Mouse (Mus musculus): ENCODE results near the gene Plekha4.
"Not testable (repeated sequence)": the region's sequence is repeated elsewhere in the genome, so short reads cannot be mapped to it uniquely, and the experiment has no call there.

Gene Plekha4

DNA sequence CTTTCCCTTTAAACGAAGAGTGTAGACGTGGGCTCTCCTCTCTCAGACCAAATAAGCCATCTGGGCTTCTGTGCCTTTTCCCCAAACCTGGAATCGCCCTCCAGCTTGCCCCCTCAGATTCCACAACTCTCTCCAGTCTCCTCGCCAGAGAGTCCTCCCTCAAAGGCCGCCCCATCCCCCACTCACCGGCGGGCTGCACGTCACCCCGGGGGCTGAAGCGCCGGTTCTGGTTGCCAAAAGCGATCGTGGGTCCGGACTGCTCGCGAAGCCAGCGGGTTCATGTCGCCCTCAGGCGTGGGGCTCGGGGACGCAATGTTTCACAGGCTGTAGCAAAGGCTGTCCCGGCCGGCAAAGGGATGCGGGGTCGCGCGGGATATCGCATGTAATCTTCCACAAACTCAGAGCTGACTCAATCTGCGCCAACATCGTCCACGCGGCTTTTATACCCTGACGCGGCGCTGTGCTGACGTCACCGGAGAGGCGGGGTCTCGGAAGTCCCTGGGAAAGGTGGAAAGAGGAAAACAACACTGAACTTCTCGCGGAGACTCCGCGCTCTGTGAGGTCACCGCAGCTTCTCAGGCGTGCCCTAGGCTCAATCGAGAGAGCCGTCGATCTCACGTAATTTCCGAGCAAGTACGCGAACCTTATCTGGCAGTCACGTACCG lies at the start of gene Plekha4, which contains the start of gene Ppp1r15a:
Gene Plekha4, plus strand, starts transcription at position 522 of the 665 bp plus-strand sequence.
Gene Ppp1r15a, minus strand, starts transcription at position 460 of the 665 bp plus-strand sequence.
- peak; percentile 94 for DNase-seq

DNA sequence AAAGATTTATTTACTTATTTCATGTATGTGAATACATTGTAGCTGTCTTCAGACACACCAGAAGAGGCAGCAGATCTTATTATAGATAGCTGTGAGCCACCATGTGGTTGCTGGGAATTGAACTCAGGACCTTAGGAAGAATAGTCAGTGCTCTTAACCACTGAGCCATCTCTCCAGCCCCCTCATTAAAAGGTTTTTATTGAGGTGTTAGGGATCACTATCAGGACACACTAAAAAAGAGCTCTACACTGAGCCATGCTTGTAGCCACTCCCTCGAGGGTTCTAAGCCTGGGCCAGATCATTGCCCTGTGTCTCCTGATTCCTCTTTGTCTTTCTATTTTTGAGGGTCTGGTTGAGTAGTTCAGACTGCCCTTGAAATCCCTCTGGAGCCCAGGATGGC lies 49.7 kb upstream of the Plekha4 start:
- no peak for DNase-seq

DNA sequence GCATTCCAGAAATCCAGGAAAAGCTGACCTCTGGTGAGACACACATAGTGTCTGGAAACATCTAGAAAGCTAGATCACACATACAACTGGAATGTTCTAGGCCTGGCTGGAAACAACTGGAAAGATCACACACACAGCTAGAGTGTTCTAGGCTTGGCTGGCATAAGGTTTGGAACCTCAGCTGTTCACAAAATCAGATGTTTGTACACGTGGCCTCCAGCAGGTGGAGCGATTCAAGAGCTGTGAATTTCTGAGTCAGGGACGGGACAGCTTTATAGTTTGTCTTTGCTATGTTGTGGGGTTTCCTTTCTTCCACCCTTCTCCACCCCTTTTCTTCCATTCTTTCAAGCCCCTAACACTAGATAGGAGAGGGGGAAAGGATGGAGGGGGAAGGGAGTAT lies 49.1 kb upstream of the Plekha4 start:
- peak; percentile 64 for DNase-seq

DNA sequence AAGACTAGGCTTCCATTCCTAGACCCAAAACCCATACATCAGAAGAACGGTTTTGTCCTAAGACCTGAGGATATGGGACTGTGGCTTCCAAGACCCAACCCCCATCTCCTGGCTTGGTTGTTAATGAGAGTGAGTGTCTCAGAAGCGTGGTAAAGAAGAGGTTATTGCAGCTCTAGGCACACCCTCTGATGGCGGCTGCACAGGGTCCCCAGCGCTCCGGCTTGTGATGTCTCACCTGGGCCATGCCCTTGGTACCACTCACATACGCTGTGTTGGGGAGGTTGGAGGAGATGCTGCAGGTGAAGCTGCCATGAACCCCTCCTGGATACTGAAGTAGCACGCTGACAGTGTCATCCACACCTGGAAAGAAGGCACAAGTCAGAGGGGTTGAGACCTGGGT lies 47.4 kb upstream of the Plekha4 start:
- DNase-seq: no peak

DNA sequence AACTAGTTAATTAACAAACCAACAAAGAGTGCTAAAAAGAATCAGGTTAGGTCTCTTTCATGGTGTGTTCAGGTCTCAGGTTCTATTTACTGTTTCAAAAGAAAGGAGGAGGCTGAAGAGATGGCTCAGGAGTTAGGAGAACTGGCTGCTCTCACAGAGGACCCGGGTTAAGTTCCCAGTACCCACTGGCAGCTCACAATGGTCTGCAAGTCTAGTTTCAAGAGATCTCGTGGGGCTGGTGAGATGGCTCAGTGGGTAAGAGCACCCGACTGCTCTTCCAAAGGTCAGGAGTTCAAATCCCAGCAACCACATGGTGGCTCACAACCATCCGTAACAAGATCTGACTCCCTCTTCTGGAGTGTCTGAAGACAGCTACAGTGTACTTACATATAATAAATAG lies 45.8 kb upstream of the Plekha4 start:
- not testable (repeated sequence) for DNase-seq

DNA sequence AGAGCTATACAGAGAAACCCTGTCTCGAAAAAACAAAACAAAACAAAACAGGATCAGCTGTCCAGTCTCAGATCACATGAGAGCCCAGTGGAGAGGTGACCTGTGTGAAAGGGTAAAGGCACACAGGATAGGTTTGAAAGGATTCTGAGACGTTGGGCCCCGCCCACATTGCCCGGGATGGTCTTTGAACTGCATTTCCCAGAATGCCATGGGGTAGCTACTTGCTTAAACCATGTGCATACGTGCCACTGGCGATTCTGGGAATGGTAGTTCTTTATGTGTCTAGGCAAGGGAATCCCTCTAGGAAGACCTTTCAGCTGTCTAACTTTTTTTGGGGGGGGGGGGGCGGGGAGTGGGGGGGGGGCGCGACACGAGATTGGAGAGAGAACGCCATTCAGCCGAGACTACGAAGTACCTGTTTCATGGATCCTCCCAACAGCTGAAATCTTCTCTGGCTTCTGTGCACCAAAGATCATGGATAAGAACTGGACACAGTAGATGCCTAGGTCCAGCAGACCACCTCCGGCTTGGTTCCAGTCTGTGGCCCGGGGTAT lies 44.7 kb upstream of the Plekha4 start, which contains the start of gene Tulp2:
Gene Tulp2, plus strand, starts transcription at position 504 of the 554 bp plus-strand sequence.
- peak; percentile 74 for DNase-seq

DNA sequence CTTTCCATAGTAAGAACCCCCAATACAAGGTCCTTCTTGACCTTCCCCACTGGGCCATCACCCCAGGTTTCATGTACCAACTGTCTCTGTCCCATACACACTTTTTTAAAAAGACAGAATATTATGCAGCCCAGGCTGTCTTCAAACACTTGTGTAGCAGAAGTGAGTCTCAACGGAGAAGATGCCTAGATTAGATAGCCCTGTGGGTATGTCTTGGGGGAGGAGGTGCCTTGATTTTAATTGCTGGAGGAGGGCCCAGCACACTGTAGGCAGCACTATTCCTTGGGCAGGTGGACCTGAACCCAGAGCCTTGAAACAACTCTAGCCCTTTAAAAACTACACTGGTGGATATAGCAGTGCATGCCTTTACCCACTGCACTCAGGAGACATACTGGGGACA lies 44.0 kb upstream of the Plekha4 start:
- no peak for DNase-seq

DNA sequence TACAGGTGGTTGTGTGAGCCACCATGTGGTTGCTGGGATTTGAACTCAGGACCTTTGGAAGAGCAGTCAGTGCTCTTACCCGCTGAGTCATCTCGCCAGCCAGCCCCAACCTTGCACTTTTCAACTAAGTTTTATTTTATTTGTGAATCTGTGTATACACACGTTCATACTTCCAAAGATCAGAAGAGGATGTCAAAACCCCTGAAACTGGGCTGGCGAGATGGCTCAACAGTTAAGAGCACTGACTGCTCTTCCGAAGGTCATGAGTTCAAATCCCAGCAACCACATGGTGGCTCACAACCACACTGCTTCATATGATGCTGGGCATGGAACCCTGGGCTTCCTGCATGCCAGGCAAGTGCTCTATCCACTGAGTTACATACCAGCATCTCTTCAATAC lies 41.1 kb upstream of the Plekha4 start:
- not testable (repeated sequence) for DNase-seq

DNA sequence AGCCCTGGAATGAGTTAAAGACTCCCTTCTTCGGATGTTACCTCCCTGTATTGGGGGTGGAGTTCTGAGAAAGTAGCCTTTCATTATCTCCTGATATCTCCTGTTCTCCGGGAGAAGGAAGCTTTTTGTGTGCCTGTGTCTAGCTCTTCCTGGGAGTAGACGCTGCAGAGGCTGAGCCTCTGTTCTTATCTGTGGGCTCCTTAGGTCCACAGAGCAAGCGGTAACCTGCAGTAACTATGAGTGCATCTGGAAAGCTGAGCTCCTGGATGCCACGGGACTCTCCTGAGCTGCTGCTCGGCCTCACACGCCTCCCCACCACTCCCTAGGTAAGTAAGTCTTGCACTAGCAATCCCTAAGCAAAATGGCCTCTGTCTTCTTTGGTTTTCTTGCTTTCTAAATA lies 40.0 kb upstream of the Plekha4 start:
- DNase-seq: no peak

DNA sequence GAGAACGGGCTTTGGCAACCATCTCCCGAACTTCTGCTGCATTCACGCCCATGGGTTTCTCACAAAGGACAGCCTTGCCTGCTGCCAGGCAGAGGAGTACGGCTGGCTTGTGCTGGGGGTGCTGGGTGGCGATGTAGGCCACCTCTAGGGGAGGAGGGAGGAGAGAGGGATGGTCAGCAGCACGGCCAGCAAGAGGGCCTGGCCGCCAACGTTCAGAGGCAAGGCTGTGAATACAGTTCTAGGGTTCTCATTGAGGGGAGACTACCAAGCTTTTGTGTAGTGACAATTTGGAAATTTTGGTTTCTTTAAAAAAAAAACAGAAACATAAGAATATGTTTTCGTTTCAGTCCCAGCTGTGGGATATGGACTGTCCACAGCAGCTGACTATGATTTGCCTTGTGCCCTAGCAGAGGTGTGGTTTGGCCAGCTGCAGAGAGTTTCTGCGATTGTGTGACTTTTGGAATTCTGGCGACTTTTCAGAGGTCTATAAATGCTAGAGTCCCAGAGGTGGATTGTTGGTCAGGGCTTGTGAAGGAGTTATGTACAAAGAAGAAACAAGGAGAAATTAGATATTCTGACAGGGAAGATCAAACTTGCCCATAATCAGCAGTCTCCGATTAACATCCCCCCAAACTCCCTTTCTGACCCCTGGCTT lies 39.2 kb upstream of the Plekha4 start, which contains the start of gene Gm45808:
Gene Gm45808, minus strand, starts transcription at position 51 of the 655 bp plus-strand sequence.
- DNase-seq: peak; percentile 28

DNA sequence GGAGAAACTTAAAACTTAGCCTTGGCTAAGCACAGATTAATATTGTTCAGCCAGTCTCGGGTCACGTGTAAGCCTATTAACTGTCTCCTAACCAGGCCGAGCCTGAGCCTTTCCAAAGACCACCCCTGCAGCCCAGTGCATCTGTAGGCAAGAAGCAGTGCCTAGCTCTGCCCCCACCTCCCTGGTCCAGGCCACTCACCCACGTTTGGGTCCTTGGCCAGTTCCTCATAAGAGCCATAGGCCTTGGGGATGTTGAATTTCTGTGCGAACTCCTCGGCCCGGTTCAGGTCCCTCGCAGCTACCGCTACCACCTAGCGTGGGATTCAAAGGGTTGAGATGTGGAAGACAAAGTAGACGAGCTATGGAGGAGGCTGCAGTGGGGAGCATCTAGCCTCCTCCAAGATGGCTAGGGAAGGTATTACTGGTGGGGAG lies 38.3 kb upstream of the Plekha4 start:
- DNase-seq: peak; percentile 35

DNA sequence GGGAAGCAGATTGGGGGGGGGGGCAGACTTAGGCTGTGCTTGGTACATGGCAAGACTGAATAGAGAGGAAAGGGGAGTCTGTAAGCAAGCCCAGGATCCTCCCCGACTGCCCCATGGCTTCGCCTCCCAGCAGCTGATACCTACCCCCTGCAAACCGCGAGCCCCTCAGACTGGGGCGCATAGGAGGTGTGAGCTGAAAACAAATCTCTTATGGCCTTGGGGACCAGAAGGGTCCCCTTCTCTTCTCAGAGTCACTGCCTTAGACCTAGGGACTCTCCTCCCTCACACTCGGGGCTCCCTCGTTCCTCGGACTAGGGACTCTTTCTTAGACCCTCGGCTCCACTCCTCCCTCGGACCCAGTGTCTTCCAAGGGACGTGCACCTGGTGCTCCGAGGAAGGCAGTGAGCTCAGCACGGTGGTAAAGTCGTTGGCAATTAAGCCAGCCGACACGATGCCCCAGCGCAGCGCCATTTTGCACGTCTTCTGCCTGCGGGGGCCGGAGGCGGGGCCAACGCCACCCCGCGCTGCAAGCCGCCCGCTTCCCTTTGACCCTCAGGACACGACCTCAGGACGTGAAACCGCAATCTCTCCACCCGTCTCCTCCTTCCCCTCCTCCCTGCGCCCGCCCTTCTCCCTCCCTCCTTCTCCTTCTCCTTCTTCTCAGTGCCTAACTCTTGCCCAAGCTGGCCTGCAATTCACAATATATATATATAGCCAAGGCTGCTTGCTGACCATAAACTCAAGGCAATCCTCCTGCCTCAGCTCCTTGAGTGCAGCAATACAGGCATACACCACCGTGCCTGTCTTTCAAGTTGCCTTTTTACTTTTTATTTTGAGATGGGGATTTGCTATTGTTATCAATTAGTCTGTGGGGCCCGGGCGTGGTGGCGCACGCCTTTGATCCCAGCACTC lies 37.6 kb upstream of the Plekha4 start, which contains the start of gene Dhdh:
Gene Dhdh, minus strand, starts transcription at position 513 of the 912 bp plus-strand sequence.
- peak; percentile 77 for DNase-seq

DNA sequence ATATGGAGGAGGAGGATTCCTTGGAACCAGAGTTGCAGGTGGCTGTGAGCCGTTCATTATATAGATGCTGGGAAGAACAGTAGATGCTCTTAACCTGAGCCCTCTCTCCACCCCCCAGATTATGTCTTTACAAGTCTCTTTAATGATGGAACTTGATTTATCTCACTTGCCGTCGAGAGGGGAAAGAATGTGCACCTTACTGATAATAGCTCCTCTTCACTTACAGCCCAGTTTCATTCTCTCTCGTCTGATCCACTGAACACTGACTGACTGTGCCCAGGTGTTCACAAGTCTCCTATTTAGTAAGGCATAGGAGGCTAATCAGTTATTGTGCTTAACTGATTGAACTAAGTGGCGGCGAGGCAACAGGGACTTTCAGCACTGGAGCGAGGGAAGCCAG lies 36.6 kb upstream of the Plekha4 start:
- DNase-seq: no peak

DNA sequence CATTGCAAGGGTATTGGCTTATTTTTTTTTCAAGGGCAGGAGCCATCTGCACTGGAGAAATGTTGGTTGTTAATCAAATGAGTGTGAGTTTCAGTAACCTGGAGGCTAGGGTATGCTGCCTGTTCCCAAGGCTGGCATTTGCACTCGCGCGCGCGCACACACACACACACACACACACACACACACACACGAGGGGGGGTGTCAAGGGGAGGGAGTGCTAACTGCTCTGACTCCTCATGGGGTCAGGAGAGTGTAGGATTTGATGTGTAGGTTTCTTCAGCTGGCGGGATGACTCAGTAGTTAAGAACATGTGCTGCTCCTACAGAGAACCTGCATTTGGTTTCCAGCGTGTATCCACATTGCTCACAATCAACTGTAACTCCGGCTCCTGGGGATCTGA lies 35.3 kb upstream of the Plekha4 start:
- no peak for DNase-seq

DNA sequence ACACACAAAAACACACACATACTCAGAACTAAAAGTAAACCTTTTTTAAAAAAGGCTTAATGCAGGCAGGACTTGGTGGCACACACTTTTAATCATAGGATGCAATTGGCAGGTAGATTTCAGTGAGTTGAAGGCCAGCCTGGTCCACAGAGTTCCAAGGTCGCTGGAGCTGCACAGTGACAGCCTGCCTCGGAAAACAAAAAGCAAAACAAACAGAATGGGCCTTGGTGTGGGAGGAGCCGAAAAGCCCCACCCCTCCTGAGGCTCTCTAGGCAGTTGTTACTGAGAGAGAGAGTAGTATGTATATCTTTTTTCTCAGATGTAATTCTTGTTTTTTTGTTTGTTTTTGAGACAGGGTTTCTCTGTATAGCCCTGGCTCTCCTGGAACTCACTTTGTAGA lies 34.9 kb upstream of the Plekha4 start:
- DNase-seq: no peak

DNA sequence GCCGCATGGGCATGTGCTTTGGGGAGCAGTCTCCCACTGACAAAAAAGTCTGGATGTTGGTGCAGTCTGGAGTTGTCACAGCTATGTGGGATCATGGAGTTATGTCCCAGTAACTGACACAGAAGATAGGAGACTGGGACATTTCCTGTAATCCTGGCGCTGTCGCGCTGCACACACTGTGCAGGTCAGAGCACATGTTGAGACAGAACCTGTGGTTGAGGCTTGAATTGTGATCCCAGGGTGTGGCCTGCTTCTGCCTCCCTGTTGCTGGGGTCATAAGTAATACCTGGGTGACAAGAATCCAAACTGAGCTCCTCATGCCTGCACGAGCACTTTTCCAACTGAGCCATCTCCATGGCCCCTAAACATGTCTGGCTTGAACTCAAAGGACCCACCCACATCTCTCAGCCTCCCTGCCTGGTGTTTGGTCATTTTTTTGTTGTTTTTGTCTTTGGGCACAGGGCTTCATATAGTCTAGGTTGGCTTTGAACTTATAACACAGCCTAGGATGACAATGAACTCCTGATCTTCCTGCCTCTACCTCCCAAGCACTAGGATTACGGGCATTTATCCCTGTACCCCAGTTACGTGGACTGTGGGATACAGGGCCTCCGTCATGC lies 33.8 kb upstream of the Plekha4 start:
- DNase-seq: peak; percentile 54

DNA sequence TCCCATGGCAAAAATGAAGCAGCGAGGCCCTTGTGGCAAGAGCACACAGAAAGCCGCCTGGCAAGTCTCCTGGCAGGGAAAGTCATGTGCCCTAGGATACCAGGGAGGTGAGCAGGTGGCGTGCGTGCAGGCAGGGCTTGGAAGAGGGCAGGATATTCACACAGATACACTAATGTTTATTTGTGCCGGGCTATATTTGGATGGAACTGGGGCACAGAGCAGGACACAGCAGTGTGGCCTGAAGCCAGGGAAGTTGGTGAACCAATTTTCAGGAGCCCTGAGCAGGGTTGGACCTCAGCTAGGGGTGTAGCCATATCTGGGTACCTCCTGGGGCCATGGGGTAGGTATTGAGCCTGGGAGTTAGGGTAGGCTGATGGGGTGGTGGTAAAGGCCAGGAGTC lies 33.2 kb upstream of the Plekha4 start:
- DNase-seq: peak; percentile 90

DNA sequence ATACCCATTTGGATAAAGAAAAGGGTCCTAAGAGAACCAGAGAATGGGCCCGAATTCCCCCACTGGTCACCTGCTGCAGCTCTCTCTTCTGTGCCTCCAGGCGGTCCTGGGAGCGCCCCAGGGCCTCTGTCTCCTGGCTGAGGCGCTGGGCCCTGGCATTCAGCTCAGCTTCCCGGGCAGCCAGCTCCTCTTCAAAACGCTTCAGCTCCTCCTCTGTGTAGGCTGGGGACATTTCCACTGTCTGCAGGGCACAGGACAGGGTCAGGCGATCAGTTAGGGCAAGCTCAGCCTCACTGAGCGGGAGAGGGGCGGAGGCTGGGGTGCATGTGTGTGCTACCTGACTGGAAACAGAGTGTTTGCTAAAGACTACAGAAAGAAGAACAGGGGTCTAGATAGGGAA lies 31.6 kb upstream of the Plekha4 start:
- DNase-seq: peak; percentile 49

DNA sequence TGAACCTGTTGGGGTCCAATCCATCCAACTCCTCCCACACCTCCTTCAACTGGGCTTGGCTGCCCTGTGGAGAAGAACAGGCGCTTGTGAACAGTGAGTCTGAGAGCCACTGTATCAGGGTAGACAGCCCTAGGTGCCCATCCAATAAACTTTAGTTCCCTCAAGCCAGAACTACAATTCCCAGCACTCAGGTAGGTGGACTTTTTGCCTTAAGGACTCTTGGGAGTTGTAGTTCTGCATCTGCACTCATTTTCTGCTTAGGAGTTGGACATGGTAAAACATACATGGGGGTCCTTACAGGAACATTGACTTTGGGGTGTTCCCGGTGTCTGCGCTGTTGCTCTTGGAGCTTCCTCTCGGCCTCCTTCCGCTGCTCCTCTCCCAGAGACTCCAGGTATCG lies 27.7 kb upstream of the Plekha4 start:
- DNase-seq: no peak

DNA sequence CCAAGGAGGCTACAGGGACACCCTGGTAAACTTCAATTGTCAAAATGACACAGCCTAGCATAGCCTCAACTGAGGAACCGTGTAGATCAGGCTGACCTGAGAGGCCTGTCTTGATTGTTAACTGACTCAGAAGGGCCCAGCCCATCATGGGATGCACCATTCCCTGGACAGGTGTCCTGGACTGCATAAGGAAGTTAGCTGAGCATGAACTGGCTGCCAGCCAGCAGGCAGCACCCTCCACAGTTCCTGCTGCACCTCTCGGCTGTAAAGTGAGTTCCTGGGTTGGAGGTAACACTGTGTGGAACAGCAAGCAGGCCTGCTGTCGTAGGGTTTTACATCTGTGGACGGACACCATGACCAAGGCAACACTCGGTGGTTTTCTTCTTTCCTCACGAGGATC lies 18.5 kb upstream of the Plekha4 start:
- peak; percentile 65 for DNase-seq

DNA sequence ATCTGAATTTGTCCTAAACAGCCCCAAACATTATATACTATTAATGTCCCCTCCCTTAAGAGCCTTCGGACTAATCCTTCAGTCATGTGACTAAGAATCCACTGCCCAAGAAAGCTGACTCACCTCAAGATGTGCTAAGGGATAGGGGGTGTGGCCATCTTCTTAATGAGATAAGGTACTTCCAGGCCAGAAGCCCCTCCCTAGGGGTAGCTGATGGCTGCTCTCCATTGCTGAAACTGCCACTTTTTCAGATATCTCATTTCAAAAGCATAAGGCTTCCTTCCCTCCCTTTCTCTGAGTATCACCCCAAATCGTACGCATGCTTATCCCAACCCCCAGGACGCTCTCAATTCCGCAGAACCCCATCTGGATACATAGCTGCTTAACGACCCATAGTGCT lies 17.6 kb upstream of the Plekha4 start:
- DNase-seq: no peak

DNA sequence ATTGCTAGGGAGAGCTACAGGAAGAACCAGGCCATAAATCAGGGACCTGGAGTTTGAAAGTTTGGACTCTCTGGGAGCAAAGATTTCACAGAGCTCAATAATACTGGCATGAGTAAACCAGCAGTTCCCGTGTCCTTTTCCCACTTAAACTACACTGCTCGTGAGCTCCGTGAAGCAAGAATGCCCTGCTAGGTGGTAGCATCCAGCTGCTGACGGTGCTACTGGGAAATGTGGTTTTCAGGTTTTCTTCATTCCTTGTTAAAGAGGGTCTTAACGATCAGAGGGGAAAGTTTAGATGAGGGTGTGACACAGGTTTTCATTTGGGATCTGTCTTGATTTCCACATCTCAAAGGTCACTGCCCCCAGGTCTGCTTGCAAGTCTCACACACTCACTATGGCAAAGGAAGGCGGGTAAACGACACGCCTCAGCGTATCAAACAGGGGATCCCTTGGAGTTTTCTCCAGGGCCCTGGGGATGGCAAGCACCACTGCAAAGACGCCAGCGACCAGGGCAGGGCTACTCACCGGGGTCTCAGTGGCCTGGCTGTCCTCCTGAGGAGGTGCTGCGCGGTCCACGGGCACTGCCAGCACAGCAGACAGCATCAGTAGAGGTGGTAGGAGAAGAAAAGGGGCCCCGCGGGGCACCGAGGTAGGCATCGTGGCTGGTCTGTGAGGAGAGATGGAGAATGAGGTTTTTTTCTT lies 16.8 kb upstream of the Plekha4 start:
- DNase-seq: peak; percentile 47
